Mouse (Mus musculus) erythroblast, embryonic 14.5 days (primary cell): ENCODE results near the gene Sgta. TPM values are rescaled to one million over a fixed set of nuclear protein-coding genes. Genes with fewer than 3 reads are reported as not detected.

Experiments
- H3K27me3 ChIP-seq: 2 replicates; pipeline ENCODE4 v1.6.1; 2012; ENCODE audit warnings: inconsistent platforms; ENCODE audit not compliant: control insufficient read depth
- H3K36me3 ChIP-seq: 2 replicates; pipeline ENCODE4 v1.6.1; 2012; ENCODE audit warnings: mild to moderate bottlenecking, inconsistent platforms; ENCODE audit not compliant: control insufficient read depth
- H3K4me1 ChIP-seq: 2 replicates; pipeline ENCODE4 v1.6.1; 2012; ENCODE audit warnings: inconsistent platforms; ENCODE audit not compliant: control insufficient read depth
- H3K4me3 ChIP-seq: replicated peaks from 2 replicates; pipeline ENCODE3; 2012; ENCODE audit warnings: moderate library complexity, mild to moderate bottlenecking, inconsistent platforms
- H3K9me3 ChIP-seq: 2 replicates; pipeline ENCODE4 v1.6.1; 2012; ENCODE audit warnings: low read length, inconsistent platforms, mixed read lengths; ENCODE audit not compliant: control insufficient read depth
- GATA1 ChIP-seq: IDR thresholded peaks from 2 replicates; pipeline ENCODE4 v1.6.1; 2012; ENCODE audit warnings: low read length, inconsistent platforms, mixed read lengths
- TAL1 ChIP-seq: IDR thresholded peaks from 3 replicates; pipeline ENCODE4 v1.6.1; 2012; ENCODE audit warnings: low read length, inconsistent platforms, mixed read lengths
- polyA plus RNA-seq: library from polyadenylated mRNA; stranded (reverse); fragments of >175 nt; gene quantifications from 2 replicates; pipeline ENCODE4 v1.2.3, GENCODE M21; 2012

Sgta gene
- polyA plus RNA-seq, 1 experiment = 18.3 TPM

DNA sequence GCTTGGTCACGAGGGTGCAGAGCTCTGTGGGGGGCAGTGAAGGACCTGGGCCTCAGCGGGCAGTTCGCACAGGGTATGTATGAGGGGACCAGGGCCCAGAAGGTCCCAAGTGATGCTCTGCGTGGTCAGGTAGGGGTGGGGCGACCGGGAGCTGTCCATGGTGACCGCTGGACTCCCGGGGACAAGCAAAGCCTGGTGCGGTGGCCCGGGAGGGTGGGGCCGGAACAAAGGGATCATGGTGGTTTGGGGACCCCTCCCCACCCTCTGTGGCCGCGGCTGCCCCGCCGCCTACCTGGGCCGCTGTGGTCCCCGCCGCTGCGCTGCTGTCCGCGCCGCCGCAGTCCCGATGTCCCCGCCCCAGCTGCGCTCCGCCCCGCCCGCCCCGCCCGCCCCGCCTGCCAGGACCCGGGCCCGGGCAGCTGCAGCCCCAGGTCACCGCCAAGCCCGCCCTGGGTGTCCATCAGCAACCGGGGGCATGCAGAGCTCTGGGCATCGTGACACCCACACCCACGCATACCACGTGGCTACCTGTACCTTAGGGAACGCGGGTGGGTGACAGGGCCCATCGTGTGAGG, 34.8 kb downstream of the Sgta start:
- TF ChIP-seq GATA1 (no peak), TAL1 (no peak)
- peaks cover 57% of the 10 kb centered on the region for H3K27me3 ChIP-seq

DNA sequence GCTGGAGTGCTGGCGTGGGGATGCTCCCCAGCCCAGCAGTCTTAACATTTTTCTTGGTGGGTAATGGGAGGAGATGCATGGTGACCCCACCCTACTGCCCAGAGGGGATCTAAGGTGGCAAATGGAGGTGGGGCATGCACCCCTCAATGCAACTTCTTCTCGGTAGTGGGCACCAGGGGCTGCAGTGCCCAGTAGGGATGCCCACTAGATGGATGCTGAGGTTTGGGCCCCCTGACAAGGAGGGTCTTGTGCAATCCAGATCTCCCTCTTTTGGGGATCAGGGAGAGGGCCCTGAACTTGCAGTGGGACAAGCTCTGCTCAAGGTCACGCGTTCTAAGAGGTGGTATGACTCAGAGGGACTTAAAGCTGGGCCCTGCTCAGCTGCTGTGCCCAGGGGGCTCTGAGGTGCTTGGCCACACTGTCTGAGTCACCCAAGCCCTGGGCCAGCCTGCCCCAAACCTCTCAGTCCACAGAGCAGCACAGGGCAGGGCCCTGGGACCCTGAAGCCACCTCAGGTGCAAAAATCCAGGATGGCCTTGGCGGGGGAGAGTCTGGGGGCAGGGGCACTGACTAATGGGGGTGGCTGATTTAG, 35.5 kb downstream of the Sgta start:
- peaks cover 19% of the 10 kb centered on the region for H3K4me1 ChIP-seq
- no peaks in the 10 kb centered on the region for H3K36me3 ChIP-seq
- H3K9me3 ChIP-seq = peaks cover 2% of the 10 kb centered on the region
- H3K4me3 ChIP-seq = no peak overlapping the region
- H3K27me3 ChIP-seq = peaks cover 57% of the 10 kb centered on the region
- no peak for TF ChIP-seq TAL1
- no peak for TF ChIP-seq GATA1

More for the DNA sequence above, 34.8 kb downstream of the Sgta start:
- Histone ChIP-seq H3K36me3 (peaks cover 3% of the 10 kb centered on the region), H3K9me3 (peaks cover 2% of the 10 kb centered on the region), H3K4me3 (no peak overlapping the region), H3K4me1 (peaks cover 15% of the 10 kb centered on the region)

GRCm38 (mm10) chr10:81022744-81023143, 37.2 kb downstream of the Sgta start:
- Histone ChIP-seq H3K36me3 (no peaks in the 10 kb centered on the region), H3K9me3 (peaks cover 5% of the 10 kb centered on the region), H3K27me3 (peaks cover 57% of the 10 kb centered on the region), H3K4me1 (peaks cover 27% of the 10 kb centered on the region), H3K4me3 (no peak overlapping the region)
- TF ChIP-seq GATA1 = no peak

DNA sequence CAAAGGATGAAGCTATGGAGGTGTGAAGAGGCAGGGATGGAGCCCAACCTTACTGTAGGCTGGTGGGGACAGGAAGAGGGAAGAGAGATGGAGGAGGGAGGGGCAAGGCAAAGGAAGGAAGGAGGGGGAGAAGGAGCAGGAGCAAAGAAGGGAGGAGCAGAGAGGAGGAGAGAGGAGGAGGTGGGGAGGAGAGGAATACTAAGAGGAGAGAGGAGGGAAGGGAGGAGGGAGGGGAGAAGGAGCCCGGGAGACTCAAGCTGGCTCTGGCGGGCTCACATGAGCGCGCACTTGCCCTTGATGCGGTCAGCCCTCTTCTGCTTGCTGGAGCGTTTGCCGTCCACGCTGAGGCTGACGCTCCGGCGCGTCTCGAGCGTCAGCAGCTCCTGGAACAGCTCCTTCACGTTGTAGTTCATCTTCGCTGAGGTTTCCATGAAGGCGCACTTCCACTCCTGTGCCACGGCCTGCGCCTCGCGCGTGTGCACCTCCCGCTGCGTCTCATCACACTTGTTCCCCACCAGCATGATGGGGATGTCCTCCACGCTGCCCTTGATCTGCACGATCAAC, 38.4 kb downstream of the Sgta start:
- Histone ChIP-seq H3K36me3 (no peaks in the 10 kb centered on the region), H3K4me3 (no peak overlapping the region), H3K9me3 (peaks cover 5% of the 10 kb centered on the region), H3K4me1 (peaks cover 27% of the 10 kb centered on the region), H3K27me3 (peaks cover 57% of the 10 kb centered on the region)
- TF ChIP-seq GATA1 (no peak), TAL1 (no peak)

DNA sequence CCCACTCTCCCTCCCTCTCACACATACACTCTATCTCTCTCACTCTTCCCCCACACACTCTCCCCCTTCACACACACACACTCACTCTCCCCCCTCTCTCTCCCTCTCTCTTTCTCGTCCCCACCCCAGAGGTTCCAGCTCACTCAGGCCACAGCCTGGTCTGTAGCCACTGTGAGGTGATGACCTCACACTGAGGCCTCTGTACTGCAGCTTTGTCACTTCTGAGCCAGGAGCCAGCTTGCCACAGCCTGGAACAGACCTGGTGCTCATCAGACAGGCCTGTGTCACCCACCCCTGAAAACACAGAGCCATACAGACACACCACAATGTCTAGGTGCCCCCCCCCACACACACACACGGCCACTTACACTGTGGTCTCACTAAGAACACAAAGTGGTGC, 39.8 kb downstream of the Sgta start:
- H3K4me1 ChIP-seq = peaks cover 34% of the 10 kb centered on the region
- no peaks in the 10 kb centered on the region for H3K36me3 ChIP-seq
- no peak overlapping the region for H3K4me3 ChIP-seq
- peaks cover 45% of the 10 kb centered on the region for H3K27me3 ChIP-seq
- TF ChIP-seq GATA1 = no peak
- no peak for TF ChIP-seq TAL1
- H3K9me3 ChIP-seq = peaks cover 5% of the 10 kb centered on the region

GRCm38 (mm10) chr10:81019687-81020086, 40.3 kb downstream of the Sgta start:
- Histone ChIP-seq H3K27me3 (peaks cover 39% of the 10 kb centered on the region), H3K4me3 (no peak overlapping the region), H3K4me1 (peaks cover 34% of the 10 kb centered on the region), H3K9me3 (peaks cover 5% of the 10 kb centered on the region), H3K36me3 (no peaks in the 10 kb centered on the region)
- TF ChIP-seq TAL1 (no peak), GATA1 (no peak)

GRCm38 (mm10) chr10:81018326-81018725, 41.7 kb downstream of the Sgta start:
- H3K27me3 ChIP-seq = peaks cover 29% of the 10 kb centered on the region
- H3K4me3 ChIP-seq = no peak overlapping the region
- H3K9me3 ChIP-seq = peaks cover 5% of the 10 kb centered on the region
- H3K4me1 ChIP-seq = peaks cover 39% of the 10 kb centered on the region
- TF ChIP-seq GATA1 = no peak
- no peak for TF ChIP-seq TAL1
- no peaks in the 10 kb centered on the region for H3K36me3 ChIP-seq

GRCm38 (mm10) chr10:81016645-81017044, 43.3 kb downstream of the Sgta start:
- H3K9me3 ChIP-seq = peaks cover 2% of the 10 kb centered on the region; the same call in 1 of the 2 replicates
- TF ChIP-seq GATA1 (no peak), TAL1 (no peak)

GRCm38 (mm10) chr10:81015666-81016065, 44.3 kb downstream of the Sgta start:
- TF ChIP-seq GATA1 (no peak), TAL1 (no peak)
- H3K27me3 ChIP-seq = peaks cover 4% of the 10 kb centered on the region
- H3K4me1 ChIP-seq = peaks cover 37% of the 10 kb centered on the region
- H3K9me3 ChIP-seq = peaks cover 2% of the 10 kb centered on the region; the same call in 1 of the 2 replicates
- no peak overlapping the region for H3K4me3 ChIP-seq
- H3K36me3 ChIP-seq = no peaks in the 10 kb centered on the region

More at GRCm38 (mm10) chr10:81016645-81017044, 43.3 kb downstream of the Sgta start:
- H3K36me3 ChIP-seq = no peaks in the 10 kb centered on the region
- H3K4me3 ChIP-seq = no peak overlapping the region
- H3K27me3 ChIP-seq = peaks cover 13% of the 10 kb centered on the region
- peaks cover 37% of the 10 kb centered on the region for H3K4me1 ChIP-seq
